Mouse (Mus musculus) cerebellum, postnatal 36 days (tissue): ENCODE data around the gene Hspa1a.
A peak's percentile ranks its signal among the peaks of the same experiment; 100 is the strongest.

ENCODE experiments used
- DNase-seq, 2 experiments: peaks; one replicate each; pipeline ENCODE4 v3.0.0; 2021 to 2022; ENCODE audit warnings: mixed read lengths in 2 of 2

Hspa1a gene

DNA sequence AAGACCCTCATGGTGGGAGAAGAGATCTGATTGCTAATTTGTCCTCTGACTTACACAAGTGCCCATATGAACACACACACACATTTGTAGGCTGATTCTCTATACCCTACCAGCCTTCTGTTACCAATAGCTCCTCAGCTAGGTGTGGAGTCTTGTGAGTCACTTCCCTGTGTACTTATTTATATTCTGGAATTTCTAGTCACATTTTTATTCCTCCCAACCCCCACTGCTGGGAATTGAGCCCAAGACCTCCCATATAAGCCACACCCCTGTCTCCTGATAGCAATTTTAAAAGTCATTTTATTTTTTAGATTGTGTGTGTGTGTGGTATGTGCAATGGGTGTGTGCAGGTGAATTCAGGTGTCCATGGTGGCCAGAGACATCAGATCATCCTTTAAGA, 27.6 kb downstream of the Hspa1a start:
- no peak for DNase-seq

DNA sequence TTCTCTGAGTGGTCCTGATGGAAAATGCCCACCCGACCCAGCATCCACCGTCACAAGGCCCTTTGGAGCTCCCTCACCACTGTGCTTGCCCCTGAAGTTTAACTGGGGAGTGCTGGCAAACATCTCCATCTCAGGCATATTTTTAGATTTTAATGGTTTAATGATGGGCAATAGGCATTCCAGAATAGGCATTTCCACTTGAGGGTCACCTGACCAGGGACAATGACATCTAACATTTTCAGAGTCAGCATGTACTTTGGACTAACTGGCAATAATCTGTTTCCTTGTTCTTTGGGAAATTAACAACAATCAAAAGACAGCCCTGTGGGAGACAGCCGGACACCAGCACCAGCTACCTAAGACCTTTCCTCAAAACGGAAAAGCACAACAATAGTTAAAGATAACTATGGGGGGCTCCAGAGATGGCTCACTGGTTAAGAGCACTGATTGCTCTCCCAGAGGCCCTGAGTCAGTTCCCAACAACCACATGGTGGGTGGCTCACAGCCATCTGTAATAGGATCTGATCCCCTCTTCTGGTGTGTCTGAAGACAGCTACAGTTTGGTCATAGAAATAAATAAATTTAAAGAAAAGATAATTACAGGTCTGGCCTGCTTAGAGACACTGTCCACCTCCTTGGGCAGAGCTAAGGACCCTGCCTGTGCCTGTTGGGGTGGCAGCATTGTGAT, 28.7 kb downstream of the Hspa1a start:
- DNase-seq: no peak

DNA sequence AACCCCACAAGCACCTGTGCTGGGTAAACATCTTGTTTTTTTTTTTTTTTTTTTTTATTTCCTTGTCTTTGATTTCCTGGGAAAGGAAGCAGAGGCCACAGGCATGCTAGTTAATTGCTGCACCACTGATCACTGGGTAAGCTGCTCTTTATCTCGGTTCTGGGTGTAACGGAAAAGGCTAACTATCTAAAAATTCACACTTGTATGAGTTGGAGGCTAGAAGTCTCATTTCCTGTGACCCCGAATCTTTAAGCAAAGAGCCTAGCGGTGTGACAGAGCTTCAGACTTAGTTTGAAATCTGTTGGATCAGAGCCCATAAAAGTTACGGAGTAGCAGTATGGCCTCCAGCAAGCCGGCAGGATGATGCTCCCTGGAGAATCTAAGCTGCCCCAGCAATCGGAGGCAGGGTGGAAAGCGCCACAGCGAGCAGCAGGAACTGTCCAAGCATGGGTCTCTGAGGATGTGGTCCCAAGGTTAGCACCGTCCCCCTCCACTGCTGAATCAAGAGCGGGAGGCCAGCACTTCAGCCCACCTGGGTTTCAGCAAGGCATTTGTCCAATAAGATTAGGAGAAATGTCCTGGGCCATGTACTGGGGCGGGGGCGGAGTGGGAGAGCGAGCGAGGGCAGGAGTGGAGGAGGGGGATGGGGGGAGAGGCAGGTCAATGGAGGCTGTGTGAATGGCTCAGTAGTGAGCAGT, 30.5 kb downstream of the Hspa1a start:
- no peak for DNase-seq

DNA sequence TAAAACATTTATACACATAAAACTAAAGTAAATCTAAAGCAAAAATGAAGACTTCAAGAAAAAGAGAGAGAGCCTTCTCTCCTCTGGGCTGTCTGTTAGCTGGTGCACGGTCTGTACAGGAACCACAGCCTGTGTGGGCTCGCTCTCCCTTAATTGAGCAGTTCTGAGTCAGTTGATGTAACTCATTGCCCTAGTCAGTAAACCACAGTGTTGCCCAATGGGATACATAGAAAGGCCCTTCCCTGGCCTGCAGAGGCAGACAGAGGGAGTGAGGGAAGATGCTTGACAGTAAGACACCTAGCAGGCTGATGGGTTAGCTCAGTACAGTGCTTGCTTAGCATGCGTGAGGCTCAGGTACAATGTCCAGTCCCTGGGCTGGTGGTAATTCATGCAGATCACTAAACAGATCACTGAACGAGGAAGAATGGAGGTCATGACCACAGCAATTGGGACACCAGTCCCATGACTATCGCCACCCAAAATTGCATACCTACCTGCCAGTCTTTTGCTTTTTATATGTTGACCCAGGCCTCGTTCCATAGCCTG, 33.9 kb downstream of the Hspa1a start:
- no peak for DNase-seq

DNA sequence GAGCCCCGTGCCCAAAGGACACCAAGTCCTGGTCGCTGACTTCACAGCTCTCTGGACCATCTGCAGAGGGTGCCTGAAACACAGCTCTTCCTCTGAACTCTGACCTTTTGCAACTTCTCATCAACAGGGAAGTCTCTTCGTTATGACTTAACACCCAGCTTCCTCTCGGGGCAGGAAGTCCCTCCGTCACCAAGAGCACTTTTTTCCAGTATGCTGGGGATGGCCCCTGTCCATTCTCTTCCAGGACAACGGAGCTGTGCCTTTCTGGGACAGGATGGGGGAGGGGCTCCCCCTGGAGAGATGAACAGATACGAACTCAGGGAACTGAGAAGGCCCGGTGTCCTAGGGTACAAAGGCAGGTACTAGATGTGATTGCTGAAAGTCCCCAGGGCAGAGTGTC, 37.1 kb downstream of the Hspa1a start:
- no peak for DNase-seq

DNA sequence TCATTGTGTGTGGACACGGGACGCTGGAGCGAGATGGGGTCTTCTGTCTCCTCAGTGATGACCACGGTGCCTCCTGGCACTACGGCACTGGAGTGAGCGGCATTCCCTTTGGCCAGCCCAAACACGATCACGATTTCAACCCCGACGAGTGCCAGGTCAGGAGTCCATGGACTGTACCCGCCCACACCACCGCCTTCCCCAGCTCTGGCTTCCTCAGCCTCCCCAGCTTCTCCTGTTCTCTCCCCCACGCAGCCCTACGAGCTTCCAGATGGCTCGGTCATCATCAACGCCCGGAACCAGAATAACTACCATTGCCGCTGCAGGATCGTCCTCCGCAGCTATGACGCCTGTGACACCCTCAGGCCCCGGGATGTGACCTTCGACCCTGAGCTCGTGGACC, 37.9 kb downstream of the Hspa1a start:
- no peak for DNase-seq

DNA sequence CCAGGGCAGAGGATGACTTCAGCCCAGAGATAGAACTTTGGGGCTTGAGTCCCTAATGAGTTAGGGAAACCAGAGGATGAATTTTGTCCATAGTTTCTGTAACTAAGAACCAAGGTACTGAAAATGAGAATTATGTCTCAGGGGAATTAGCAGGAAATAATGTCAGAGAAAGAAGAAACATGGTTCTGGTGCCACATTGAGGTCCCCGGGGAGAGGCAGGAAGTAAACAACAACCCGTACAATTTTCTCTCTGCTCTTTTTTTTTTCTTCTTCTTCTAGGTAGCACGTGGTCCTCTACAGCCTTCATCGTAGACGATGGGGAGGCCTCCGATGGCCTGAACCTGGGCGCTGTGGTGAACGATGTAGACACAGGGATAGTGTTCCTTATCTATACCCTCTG, 39.7 kb downstream of the Hspa1a start:
- no peak for DNase-seq

DNA sequence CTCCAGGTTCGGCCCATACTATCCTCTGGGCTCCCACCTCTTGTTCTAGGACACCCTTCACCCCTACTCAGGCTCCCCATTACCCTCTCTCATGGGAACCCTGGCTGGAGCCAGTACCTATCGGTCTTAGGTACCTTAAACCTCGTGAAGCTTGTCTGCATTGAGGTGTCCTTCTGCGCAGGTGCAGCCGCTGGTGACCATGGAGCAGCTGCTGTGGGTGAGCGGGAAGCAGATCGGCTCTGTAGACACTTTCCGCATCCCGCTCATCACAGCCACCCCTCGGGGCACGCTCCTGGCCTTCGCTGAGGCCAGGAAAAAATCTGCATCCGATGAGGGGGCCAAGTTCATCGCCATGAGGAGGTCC, 40.2 kb downstream of the Hspa1a start:
- peak; percentile 51 to 55 for DNase-seq

DNA sequence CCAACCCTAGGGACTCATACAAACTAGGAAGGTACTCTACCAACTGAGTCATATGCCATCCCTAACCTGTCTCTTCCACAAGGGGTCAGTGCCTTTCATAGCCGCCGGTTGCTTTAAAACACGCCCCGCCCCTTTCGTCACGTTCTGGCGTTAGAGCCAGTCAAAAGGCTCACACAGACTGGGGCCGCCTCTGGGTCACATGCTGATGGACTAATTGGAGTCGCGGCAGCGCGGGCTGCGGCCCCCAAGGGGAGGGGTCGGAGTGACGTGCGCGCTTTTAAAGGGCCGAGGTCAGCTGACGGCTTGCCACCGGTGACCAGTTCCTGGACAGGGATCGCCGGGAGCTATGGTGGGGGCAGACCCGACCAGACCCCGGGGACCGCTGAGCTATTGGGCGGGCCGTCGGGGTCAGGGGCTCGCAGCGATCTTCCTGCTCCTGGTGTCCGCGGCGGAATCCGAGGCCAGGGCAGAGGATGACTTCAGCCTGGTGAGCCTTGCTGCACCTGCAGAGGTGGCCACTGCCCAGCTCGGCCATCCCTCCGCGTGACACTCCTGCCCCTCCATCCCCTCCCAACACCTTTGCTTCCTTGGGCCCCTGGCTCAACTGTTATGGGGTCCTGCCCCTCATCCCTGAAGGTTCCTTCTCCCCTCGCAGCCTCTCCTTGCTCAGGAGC, 40.8 kb downstream of the Hspa1a start, which contains the start of gene Neu1:
Neu1 (plus strand) TSS at position 193 of the 674 bp plus-strand sequence.
- DNase-seq: peak; percentile 99

DNA sequence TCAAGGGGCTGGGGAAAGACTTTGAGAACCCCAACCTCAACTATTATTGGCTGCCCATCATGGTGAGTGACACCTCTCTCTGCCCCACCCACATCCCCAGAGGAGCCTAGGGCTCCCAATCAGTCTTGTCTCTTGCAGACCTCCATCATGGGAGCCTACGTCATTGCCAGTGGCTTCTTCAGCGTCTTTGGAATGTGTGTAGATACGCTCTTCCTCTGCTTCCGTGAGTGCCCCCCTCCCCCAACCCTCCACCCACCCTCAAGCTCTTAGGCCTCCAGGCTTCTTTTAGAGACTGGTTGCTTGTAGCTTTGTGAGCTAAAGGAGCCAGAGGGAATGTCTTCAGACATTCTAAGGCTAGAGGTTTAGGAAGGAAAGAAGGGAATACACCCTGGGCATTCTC, 43.1 kb downstream of the Hspa1a start:
- DNase-seq: no peak

DNA sequence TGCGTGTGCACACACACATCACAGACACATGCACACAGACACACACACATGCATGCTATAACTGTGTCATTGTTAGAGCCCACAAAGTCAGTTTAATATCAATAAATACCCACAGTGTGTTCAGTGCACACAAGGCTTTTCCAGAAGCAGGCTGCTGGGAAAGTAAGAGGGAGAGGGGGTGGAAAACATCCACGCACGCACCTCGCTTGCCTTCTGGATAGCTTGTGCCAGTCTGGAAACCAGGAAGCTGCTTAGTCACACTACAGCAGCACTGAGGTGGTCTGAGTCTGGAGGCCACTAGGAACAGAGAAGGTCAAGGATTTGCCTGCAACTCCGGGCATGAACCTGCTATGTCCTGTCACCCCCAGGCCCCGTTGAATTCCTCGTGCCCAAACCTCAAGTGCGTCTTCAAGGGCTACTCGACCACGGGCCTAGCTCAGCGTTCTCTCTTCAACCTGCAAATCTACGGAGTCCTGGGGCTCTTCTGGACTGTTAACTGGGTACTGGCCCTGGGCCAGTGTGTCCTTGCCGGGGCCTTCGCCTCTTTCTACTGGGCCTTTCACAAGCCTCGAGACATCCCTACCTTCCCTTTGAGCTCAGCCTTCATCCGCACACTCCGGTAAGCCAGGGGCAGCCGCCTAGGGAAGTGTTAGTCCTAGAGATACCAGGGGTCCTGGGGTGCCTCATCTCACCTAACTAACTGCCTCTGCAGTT, 44.5 kb downstream of the Hspa1a start:
- no peak for DNase-seq

DNA sequence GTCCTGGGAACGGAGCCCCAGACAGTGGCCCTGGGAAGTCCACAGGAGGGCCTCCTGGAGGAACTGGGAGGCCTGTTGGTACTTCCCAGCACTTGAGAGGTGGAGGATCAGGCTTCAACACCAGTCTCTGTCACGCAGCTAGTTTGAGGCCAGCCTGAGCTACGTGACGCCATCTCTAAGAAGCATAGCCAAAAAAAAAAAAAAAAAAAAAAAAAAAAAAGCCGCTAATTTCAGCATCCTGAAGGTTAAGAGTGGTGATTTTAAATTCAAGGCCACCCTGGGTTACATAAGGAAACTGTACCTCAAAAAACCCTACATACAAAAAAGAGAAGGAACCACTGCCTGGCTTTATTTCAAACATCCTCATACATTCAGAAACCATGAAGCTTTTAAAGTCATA, 47.7 kb downstream of the Hspa1a start:
- DNase-seq: no peak

DNA sequence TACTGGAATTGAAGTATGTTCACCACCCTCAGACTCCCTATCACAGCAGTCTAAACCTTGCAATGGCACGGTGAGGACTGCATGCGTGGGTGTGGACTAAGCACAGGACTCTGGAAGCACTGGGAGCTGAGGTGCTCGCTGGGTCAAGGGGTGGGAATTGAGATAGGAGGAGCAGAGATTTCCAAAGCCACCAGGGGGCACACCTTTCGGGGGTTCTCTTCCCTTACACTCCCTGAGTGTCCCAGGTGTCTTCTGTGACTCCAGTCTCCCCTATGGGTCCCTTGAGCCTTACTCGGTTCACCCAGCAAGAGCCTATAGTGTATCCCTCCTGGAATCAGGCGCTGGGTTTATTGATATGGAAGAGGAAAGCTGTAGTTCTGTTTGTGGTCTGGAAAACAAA, 49.0 kb downstream of the Hspa1a start:
- DNase-seq: no peak
